Mouse (Mus musculus): ENCODE results near the gene H2afx.

The H2afx gene

GRCm38 (mm10) chr9:44379862-44380261 is 45.4 kb downstream of the H2afx start:
- DNase-seq (ENCODE audit: low spot score): no peak

DNA sequence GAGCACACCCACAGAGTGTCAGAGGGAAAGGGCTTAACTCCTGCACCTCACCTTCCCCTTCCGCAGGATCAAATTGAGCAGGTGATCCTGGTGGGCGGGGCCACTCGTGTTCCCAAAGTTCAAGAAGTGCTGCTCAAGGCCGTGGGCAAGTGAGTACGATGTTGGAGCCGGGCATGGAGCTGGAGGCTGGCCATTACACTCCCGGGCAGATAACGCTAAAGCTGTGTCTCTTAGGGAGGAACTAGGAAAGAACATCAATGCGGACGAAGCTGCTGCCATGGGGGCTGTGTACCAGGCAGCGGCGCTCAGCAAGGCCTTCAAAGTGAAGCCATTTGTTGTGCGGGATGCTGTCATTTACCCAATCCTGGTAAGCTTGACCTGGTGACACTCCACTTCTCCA is 50.1 kb downstream of the H2afx start:
- no peak for DNase-seq (ENCODE audit: low spot score)

Data from urinary bladder, postnatal 25 days (tissue).